Mouse (Mus musculus): ENCODE data around the gene Lhx5. TPM values are rescaled to one million over a fixed set of nuclear protein-coding genes. Genes with fewer than 3 reads are reported as not detected.

Gene Lhx5
- total and polyA plus RNA-seq, 3 experiments, result 0.05 TPM; not detected in 2

- Histone ChIP-seq H3K4me3 (ENCODE audit: low read depth, low read length) (peak overlapping the region; percentile 2; the same call in 1 of the 2 replicates), H3K27me3 (ENCODE audit: insufficient read depth, low read length) (peaks cover 50% of the 10 kb centered on the region), H3K36me3 (replicated peaks) (no peaks in the 10 kb centered on the region), H3K9me3 (replicated peaks) (peaks cover 12% of the 10 kb centered on the region), H3K4me1 (ENCODE audit: insufficient read depth, low read depth, low read length) (no peaks in the 10 kb centered on the region)
- TF ChIP-seq GATA1 (IDR thresholded peaks at IDR 0.05; ENCODE audit: borderline replicate concordance, low read length) (no peak), GATA2 (IDR thresholded peaks at IDR 0.05; ENCODE audit: borderline replicate concordance, low read depth, low read length) (no peak), CTCF (IDR thresholded peaks at IDR 0.05; ENCODE audit: low read depth, low read length) (no peak), TAL1 (conservative IDR thresholded peaks at IDR 0.05; ENCODE audit: low read depth, low read length) (no peak), POLR2AphosphoS5 (IDR thresholded peaks at IDR 0.05; ENCODE audit: insufficient replicate concordance, low read depth, low read length) (no peak)
- DNase-seq (ENCODE audit: low spot score), result no peak
- ATAC-seq (ENCODE audit: extremely low read depth, insufficient number of reproducible peaks, low FRiP score, poor library complexity, severe bottlenecking), result no peak
These were observed 8.6 kb downstream of the Lhx5 start for GRCm38 (mm10) chr5:120439887-120440670.

GRCm38 (mm10) chr5:120440733-120441132 lies 9.2 kb downstream of the Lhx5 start:
- no peak overlapping the region for H3K4me3 ChIP-seq (ENCODE audit: low read depth, low read length)
- H3K36me3 ChIP-seq (replicated peaks), result no peaks in the 10 kb centered on the region
- no peaks in the 10 kb centered on the region for H3K4me1 ChIP-seq (ENCODE audit: insufficient read depth, low read depth, low read length)
- ATAC-seq (ENCODE audit: extremely low read depth, insufficient number of reproducible peaks, low FRiP score, poor library complexity, severe bottlenecking), result no peak
- peaks cover 12% of the 10 kb centered on the region for H3K9me3 ChIP-seq (replicated peaks)
- TF ChIP-seq GATA1 (IDR thresholded peaks at IDR 0.05; ENCODE audit: borderline replicate concordance, low read length), result no peak
- no peak for TF ChIP-seq POLR2AphosphoS5 (IDR thresholded peaks at IDR 0.05; ENCODE audit: insufficient replicate concordance, low read depth, low read length)
- TF ChIP-seq TAL1 (conservative IDR thresholded peaks at IDR 0.05; ENCODE audit: low read depth, low read length), result no peak
- TF ChIP-seq GATA2 (IDR thresholded peaks at IDR 0.05; ENCODE audit: borderline replicate concordance, low read depth, low read length), result no peak
- peak; percentile 47 for TF ChIP-seq CTCF (IDR thresholded peaks at IDR 0.05; ENCODE audit: low read depth, low read length)
- peak; percentile 58 for DNase-seq (ENCODE audit: low spot score)
- peaks cover 43% of the 10 kb centered on the region for H3K27me3 ChIP-seq (ENCODE audit: insufficient read depth, low read length)

GRCm38 (mm10) chr5:120447305-120447704 lies 15.8 kb downstream of the Lhx5 start:
- no peaks in the 10 kb centered on the region for H3K4me1 ChIP-seq (ENCODE audit: insufficient read depth, low read depth, low read length)
- H3K9me3 ChIP-seq (replicated peaks), result no peaks in the 10 kb centered on the region
- H3K27me3 ChIP-seq (ENCODE audit: insufficient read depth, low read length), result peaks cover 5% of the 10 kb centered on the region
- DNase-seq (ENCODE audit: low spot score) (no peak), ATAC-seq (ENCODE audit: extremely low read depth, insufficient number of reproducible peaks, low FRiP score, poor library complexity, severe bottlenecking) (no peak)
- TF ChIP-seq GATA2 (IDR thresholded peaks at IDR 0.05; ENCODE audit: borderline replicate concordance, low read depth, low read length), result no peak
- TF ChIP-seq TAL1 (conservative IDR thresholded peaks at IDR 0.05; ENCODE audit: low read depth, low read length), result no peak
- TF ChIP-seq CTCF (IDR thresholded peaks at IDR 0.05; ENCODE audit: low read depth, low read length), result no peak
- no peak for TF ChIP-seq GATA1 (IDR thresholded peaks at IDR 0.05; ENCODE audit: borderline replicate concordance, low read length)
- no peaks in the 10 kb centered on the region for H3K36me3 ChIP-seq (replicated peaks)
- H3K4me3 ChIP-seq (ENCODE audit: low read depth, low read length), result no peak overlapping the region

- Histone ChIP-seq H3K4me3 (ENCODE audit: low read depth, low read length) (no peak overlapping the region), H3K27me3 (ENCODE audit: insufficient read depth, low read length) (peaks cover 14% of the 10 kb centered on the region), H3K9me3 (replicated peaks) (no peaks in the 10 kb centered on the region), H3K4me1 (ENCODE audit: insufficient read depth, low read depth, low read length) (peaks cover 30% of the 10 kb centered on the region), H3K36me3 (replicated peaks) (peaks cover 1% of the 10 kb centered on the region)
- DNase-seq (ENCODE audit: low spot score) (no peak), ATAC-seq (ENCODE audit: extremely low read depth, insufficient number of reproducible peaks, low FRiP score, poor library complexity, severe bottlenecking) (no peak)
- TF ChIP-seq GATA1 (IDR thresholded peaks at IDR 0.05; ENCODE audit: borderline replicate concordance, low read length) (no peak), TAL1 (conservative IDR thresholded peaks at IDR 0.05; ENCODE audit: low read depth, low read length) (no peak), CTCF (IDR thresholded peaks at IDR 0.05; ENCODE audit: low read depth, low read length) (no peak), POLR2AphosphoS5 (IDR thresholded peaks at IDR 0.05; ENCODE audit: insufficient replicate concordance, low read depth, low read length) (no peak), GATA2 (IDR thresholded peaks at IDR 0.05; ENCODE audit: borderline replicate concordance, low read depth, low read length) (no peak)
These were observed 23.3 kb downstream of the Lhx5 start for GRCm38 (mm10) chr5:120454756-120455337.

- H3K4me3 ChIP-seq (ENCODE audit: low read depth, low read length), result no peak overlapping the region
- DNase-seq (ENCODE audit: low spot score) (no peak), ATAC-seq (ENCODE audit: extremely low read depth, insufficient number of reproducible peaks, low FRiP score, poor library complexity, severe bottlenecking) (peak; percentile 15; the same call in 1 of the 2 replicates)
- H3K27me3 ChIP-seq (ENCODE audit: insufficient read depth, low read length), result peaks cover 21% of the 10 kb centered on the region
- no peaks in the 10 kb centered on the region for H3K9me3 ChIP-seq (replicated peaks)
- TF ChIP-seq GATA2 (IDR thresholded peaks at IDR 0.05; ENCODE audit: borderline replicate concordance, low read depth, low read length), result no peak
- TF ChIP-seq POLR2AphosphoS5 (IDR thresholded peaks at IDR 0.05; ENCODE audit: insufficient replicate concordance, low read depth, low read length), result no peak
- no peak for TF ChIP-seq GATA1 (IDR thresholded peaks at IDR 0.05; ENCODE audit: borderline replicate concordance, low read length)
- no peak for TF ChIP-seq TAL1 (conservative IDR thresholded peaks at IDR 0.05; ENCODE audit: low read depth, low read length)
- no peak for TF ChIP-seq CTCF (IDR thresholded peaks at IDR 0.05; ENCODE audit: low read depth, low read length)
- H3K36me3 ChIP-seq (replicated peaks), result peaks cover 1% of the 10 kb centered on the region
- H3K4me1 ChIP-seq (ENCODE audit: insufficient read depth, low read depth, low read length), result peaks cover 30% of the 10 kb centered on the region
These were observed 24.8 kb downstream of the Lhx5 start for GRCm38 (mm10) chr5:120456253-120456652.

GRCm38 (mm10) chr5:120456841-120457554 lies 25.5 kb downstream of the Lhx5 start:
- peaks cover 21% of the 10 kb centered on the region for H3K27me3 ChIP-seq (ENCODE audit: insufficient read depth, low read length)
- H3K36me3 ChIP-seq (replicated peaks), result peaks cover 1% of the 10 kb centered on the region
- no peak for TF ChIP-seq GATA1 (IDR thresholded peaks at IDR 0.05; ENCODE audit: borderline replicate concordance, low read length)
- TF ChIP-seq GATA2 (IDR thresholded peaks at IDR 0.05; ENCODE audit: borderline replicate concordance, low read depth, low read length), result no peak
- TF ChIP-seq CTCF (IDR thresholded peaks at IDR 0.05; ENCODE audit: low read depth, low read length), result no peak
- TF ChIP-seq POLR2AphosphoS5 (IDR thresholded peaks at IDR 0.05; ENCODE audit: insufficient replicate concordance, low read depth, low read length), result no peak
- TF ChIP-seq TAL1 (conservative IDR thresholded peaks at IDR 0.05; ENCODE audit: low read depth, low read length), result no peak
- ATAC-seq (ENCODE audit: extremely low read depth, insufficient number of reproducible peaks, low FRiP score, poor library complexity, severe bottlenecking), result no peak
- no peak for DNase-seq (ENCODE audit: low spot score)
- no peaks in the 10 kb centered on the region for H3K9me3 ChIP-seq (replicated peaks)
- H3K4me1 ChIP-seq (ENCODE audit: insufficient read depth, low read depth, low read length), result peaks cover 30% of the 10 kb centered on the region
- H3K4me3 ChIP-seq (ENCODE audit: low read depth, low read length), result no peak overlapping the region
